Mouse (Mus musculus) forebrain, embryonic 11.5 days (tissue): ENCODE measurements around the gene Kyat1. TPM values are rescaled to one million over a fixed set of nuclear protein-coding genes. Genes with fewer than 3 reads are reported as not detected.
"Not testable (repeated sequence)": the region's sequence is repeated elsewhere in the genome, so short reads cannot be mapped to it uniquely, and the experiment has no call there.

Experiments used
- ATAC-seq: fragments of 200-750 bp; cut with Nextera tagmentation; replicated peaks from 2 replicates; pipeline ENCODE4 v1.8.0; 2017; ENCODE audit warnings: moderate TSS enrichment; ENCODE audit not compliant: low FRiP score
- DNase-seq: peaks from one replicate; pipeline ENCODE4 v3.0.0-alpha.2; 2017; ENCODE audit warnings: low spot score
- H3K27ac ChIP-seq: fragments of 300-500 bp; sonication (generic); 2 replicates; pipeline ENCODE4 v1.5.1; 2014; ENCODE audit warnings: low read depth, low read length
- H3K27me3 ChIP-seq: fragments of 300-500 bp; sonication (generic); 2 replicates; pipeline ENCODE4 v1.6.1; 2014; ENCODE audit warnings: mild to moderate bottlenecking, low read length, mixed read lengths; ENCODE audit not compliant: control insufficient read depth, insufficient read depth
- H3K36me3 ChIP-seq: fragments of 300-500 bp; sonication (generic); 2 replicates; pipeline ENCODE4 v1.6.1; 2014; ENCODE audit warnings: mild to moderate bottlenecking, low read length, moderate library complexity, mixed read lengths; ENCODE audit not compliant: control insufficient read depth, insufficient read depth
- H3K4me1 ChIP-seq: fragments of 300-500 bp; sonication (generic); replicated peaks from 2 replicates; pipeline ENCODE4 v1.6.1; 2014; ENCODE audit warnings: low read length, mixed read lengths; ENCODE audit not compliant: control insufficient read depth, insufficient read depth
- H3K4me2 ChIP-seq: fragments of 300-500 bp; sonication (generic); 2 replicates; pipeline ENCODE4 v1.6.1; 2014; ENCODE audit warnings: low read depth, mild to moderate bottlenecking, low read length, moderate library complexity, mixed read lengths; ENCODE audit not compliant: severe bottlenecking
- H3K4me3 ChIP-seq: fragments of 300-500 bp; sonication (generic); 2 replicates; pipeline ENCODE4 v1.5.1; 2014; ENCODE audit warnings: low read depth, low read length
- H3K9ac ChIP-seq: fragments of 300-500 bp; sonication (generic); 2 replicates; pipeline ENCODE4 v1.6.1; 2014; ENCODE audit warnings: low read length
- H3K9me3 ChIP-seq: fragments of 300-500 bp; sonication (generic); 2 replicates; pipeline ENCODE4 v1.6.1; 2016; ENCODE audit warnings: low read length, mixed read lengths; ENCODE audit not compliant: control insufficient read depth
- WGBS: fragments of 180-500 bp; shearing (Covaris S2); extraction: QIAGEN DNeasy Blood & Tissue Kit; methylation state at CpG from one replicate; pipeline ENCODE4 v1.1.7; 2014; 5-methylcytosine and 5-hydroxymethylcytosine counted together
- polyA plus RNA-seq: library from polyadenylated mRNA; unstranded; fragments of >200 nt; fragmentation: Nextera tagmentation; extraction: Ambion mirVana; gene quantifications from 2 replicates; pipeline ENCODE4 v1.2.1, GENCODE M21; 2014

Gene Kyat1
- polyA plus RNA-seq, 1 experiment from 2014 or later = 8.4 TPM

DNA sequence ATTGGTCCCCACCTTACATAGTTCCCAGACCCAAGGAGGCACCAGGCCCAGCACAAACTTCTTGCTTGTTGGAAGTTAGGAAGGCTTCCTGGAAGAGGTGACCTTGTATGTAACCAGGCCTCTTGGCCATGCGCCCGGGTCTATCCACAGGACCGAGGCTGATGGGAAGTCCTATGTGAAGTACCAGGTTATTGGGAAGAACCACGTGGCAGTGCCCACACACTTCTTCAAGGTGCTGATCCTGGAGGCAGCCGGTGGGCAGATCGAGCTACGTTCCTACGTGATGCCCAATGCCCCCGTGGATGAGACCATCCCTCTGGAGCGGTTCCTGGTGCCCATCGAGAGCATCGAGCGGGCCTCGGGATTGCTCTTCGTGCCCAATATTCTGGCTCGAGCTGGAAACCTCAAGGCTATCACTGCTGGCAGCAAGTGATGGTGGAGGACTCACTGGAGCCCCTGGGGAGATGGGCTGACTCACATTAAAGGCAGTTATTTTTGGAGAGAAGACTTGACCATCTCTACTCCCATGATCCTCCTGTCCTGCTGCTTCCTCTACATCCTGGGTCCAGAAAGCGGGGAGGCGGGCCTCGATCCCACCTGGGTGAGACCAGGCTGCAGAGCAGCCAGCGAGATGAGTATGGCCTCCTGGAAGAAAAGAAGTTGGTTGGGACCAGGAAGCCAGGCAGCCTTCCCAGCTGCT lies 32.0 kb downstream of the Kyat1 start:
- WGBS = 94% methylated on average over 20 of the region's 20 CpGs
- DNase-seq (no peak), ATAC-seq (no peak)
- Histone ChIP-seq H3K27me3 (no peaks in the 10 kb centered on the region), H3K27ac (no peak overlapping the region), H3K9ac (no peak overlapping the region), H3K9me3 (no peaks in the 10 kb centered on the region), H3K4me2 (no peak overlapping the region), H3K4me1 (peaks cover 11% of the 10 kb centered on the region; the same call in 1 of the 2 replicates), H3K4me3 (no peak overlapping the region), H3K36me3 (peaks cover 18% of the 10 kb centered on the region)

DNA sequence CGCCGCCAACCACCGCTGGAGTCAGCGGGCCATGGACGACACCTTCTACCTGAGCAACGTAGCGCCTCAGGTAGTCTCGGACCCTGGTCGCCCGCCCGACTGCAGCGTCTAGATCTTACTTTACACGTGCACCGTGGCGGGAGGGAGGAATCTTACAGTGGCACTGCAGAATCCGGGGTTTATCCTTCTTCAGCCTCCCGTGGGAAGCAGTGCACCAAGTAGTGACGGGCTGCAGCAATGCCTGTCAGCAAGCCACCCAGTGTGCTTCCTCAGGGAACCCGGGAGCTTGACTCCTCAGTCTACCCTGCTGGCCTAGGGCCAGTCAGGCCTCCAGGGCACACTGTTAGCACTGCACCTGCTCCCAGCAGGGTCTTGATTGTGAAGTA lies 33.7 kb downstream of the Kyat1 start:
- H3K4me1 ChIP-seq = peaks cover 5% of the 10 kb centered on the region; the same call in 1 of the 2 replicates
- H3K27me3 ChIP-seq = no peaks in the 10 kb centered on the region
- H3K9ac ChIP-seq = peak overlapping the region; percentile 63
- H3K4me2 ChIP-seq = peak overlapping the region; percentile 99
- peaks cover 18% of the 10 kb centered on the region for H3K36me3 ChIP-seq
- peaks cover under 1% of the 10 kb centered on the region; the same call in 1 of the 2 replicates for H3K9me3 ChIP-seq
- H3K27ac ChIP-seq = peak overlapping the region; percentile 65; the same call in 1 of the 2 replicates
- peak overlapping the region; percentile 62 for H3K4me3 ChIP-seq
- DNase-seq (no peak), ATAC-seq (no peak)
- 4% methylated on average over 19 of the region's 19 CpGs for WGBS

GRCm38 (mm10) chr2:30171371-30171996 lies 34.2 kb downstream of the Kyat1 start, which contains the start of gene Endog:
Gene Endog, plus strand, starts transcription at chr2:30171493.
- DNase-seq = peak; percentile 89
- H3K27me3 ChIP-seq = no peaks in the 10 kb centered on the region

GRCm38 (mm10) chr2:30166677-30167076 lies 39.0 kb downstream of the Kyat1 start:
- Histone ChIP-seq H3K4me1 (no peaks in the 10 kb centered on the region), H3K36me3 (no peaks in the 10 kb centered on the region), H3K4me2 (no peak overlapping the region), H3K9ac (no peak overlapping the region), H3K27ac (no peak overlapping the region), H3K4me3 (no peak overlapping the region), H3K9me3 (peaks cover 8% of the 10 kb centered on the region), H3K27me3 (no peaks in the 10 kb centered on the region)
- no peak for ATAC-seq
- WGBS = 61% methylated on average over 4 of the region's 4 CpGs
- no peak for DNase-seq

More at GRCm38 (mm10) chr2:30171371-30171996, 34.2 kb downstream of the Kyat1 start, which contains the start of gene Endog:
- WGBS = under 1% methylated on average over 69 of the region's 75 CpGs
- Histone ChIP-seq H3K9me3 (peaks cover 6% of the 10 kb centered on the region), H3K4me2 (peak within 1 kb of the TSS; percentile 99), H3K27ac (peak within 1 kb of the TSS; percentile 65), H3K36me3 (peaks cover 17% of the 10 kb centered on the region), H3K4me3 (peak within 1 kb of the TSS; percentile 62), H3K4me1 (peaks cover 5% of the 10 kb centered on the region; the same call in 1 of the 2 replicates), H3K9ac (peak within 1 kb of the TSS; percentile 63)
- ATAC-seq = peak; percentile 95

DNA sequence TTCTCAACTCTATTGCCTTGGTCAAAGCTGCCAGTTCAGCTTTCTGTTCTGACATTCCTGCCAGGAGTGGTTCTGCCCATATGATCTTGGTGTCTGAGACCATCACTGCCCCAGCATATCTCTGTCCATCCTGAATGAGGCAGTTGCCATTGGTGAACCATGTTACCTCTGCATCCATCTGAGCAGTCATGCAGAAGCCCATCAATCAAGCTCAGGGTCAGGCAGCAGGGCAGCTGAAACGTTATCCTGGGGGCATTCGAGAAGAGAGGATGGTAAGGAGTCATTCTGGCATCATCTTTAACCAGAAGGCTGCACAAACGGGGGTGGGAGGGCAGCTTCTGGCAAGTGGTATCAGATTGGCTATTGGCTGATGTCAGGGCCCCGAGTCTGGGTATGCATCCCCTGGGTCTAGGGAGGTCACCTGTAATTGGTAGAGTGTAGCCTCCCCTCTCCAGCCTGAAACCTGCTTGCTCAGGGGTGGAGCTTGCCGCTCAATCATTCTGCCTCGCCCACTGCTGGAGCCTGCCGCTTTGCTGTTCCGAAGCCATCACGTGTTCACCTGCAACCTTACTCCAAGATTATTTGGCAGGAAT lies 41.2 kb downstream of the Kyat1 start:
- Histone ChIP-seq H3K4me1 (no peaks in the 10 kb centered on the region), H3K9ac (no peak overlapping the region), H3K27ac (no peak overlapping the region), H3K4me3 (no peak overlapping the region), H3K36me3 (no peaks in the 10 kb centered on the region), H3K9me3 (peaks cover 8% of the 10 kb centered on the region), H3K27me3 (no peaks in the 10 kb centered on the region), H3K4me2 (no peak overlapping the region)
- ATAC-seq (no peak), DNase-seq (no peak)
- WGBS = 63% methylated on average over 9 of the region's 9 CpGs

DNA sequence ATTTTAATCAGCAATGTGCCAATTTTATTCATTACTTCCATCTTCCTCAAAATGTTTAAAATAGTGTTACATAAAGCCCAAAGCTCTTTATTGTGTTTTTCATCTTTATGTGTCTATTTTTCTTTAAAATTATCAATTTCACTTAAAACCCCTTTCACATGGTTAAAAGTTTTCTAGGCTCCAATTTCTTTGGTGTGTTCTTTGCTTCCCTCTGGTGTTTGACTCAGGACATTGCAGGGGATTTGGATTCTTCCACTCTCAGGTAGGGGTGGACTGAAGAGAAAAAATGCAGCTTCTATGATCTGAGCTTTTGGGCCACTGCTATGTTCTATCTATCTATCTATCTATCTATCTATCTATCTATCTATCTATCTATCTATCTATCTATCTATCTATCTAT lies 43.8 kb downstream of the Kyat1 start:
- ATAC-seq = no peak

DNA sequence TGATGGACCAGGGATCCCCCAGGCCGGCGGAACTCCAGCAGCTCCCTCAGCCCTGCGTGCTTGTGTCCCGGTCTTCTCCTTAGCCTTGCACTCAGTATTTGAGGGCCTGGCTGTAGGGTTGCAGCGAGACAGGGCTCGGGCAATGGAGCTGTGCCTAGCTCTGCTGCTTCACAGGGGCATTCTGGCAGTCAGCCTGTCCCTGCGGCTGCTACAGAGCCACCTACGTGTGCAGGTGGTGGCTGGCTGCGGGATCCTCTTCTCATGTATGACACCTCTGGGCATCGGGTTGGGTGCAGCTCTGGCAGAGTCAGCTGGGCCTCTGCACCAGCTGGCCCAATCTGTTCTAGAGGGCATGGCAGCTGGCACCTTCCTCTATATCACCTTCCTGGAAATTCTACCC lies 45.8 kb downstream of the Kyat1 start:
- not testable (repeated sequence) for H3K36me3 ChIP-seq, H3K27ac ChIP-seq, H3K27me3 ChIP-seq, H3K9me3 ChIP-seq, ATAC-seq, H3K4me1 ChIP-seq, DNase-seq, H3K4me2 ChIP-seq, H3K4me3 ChIP-seq, H3K9ac ChIP-seq
- 83% methylated on average over 6 of the region's 10 CpGs for WGBS

More for the DNA sequence above, 43.8 kb downstream of the Kyat1 start:
- no peaks in the 10 kb centered on the region for H3K36me3 ChIP-seq
- no peaks in the 10 kb centered on the region for H3K27me3 ChIP-seq
- no peak for DNase-seq
- H3K9me3 ChIP-seq = peaks cover 5% of the 10 kb centered on the region
- no peak overlapping the region for H3K9ac ChIP-seq
- no peak overlapping the region for H3K4me3 ChIP-seq
- H3K27ac ChIP-seq = no peak overlapping the region
- no peak overlapping the region for H3K4me2 ChIP-seq
- H3K4me1 ChIP-seq = no peaks in the 10 kb centered on the region

GRCm38 (mm10) chr2:30152616-30153015 lies 53.0 kb downstream of the Kyat1 start:
- H3K9ac ChIP-seq = no peak overlapping the region
- no peak overlapping the region for H3K27ac ChIP-seq
- H3K4me1 ChIP-seq = 0 out of 2 replicates have a peak, but pooled peaks cover 1% of the 10 kb centered on the region
- no peaks in the 10 kb centered on the region; the same call in 1 of the 2 replicates for H3K36me3 ChIP-seq
- H3K27me3 ChIP-seq = no peaks in the 10 kb centered on the region
- no peak overlapping the region for H3K4me2 ChIP-seq
- DNase-seq (no peak), ATAC-seq (no peak)
- 86% methylated on average over 8 of the region's 8 CpGs for WGBS
- H3K9me3 ChIP-seq = no peaks in the 10 kb centered on the region
- no peak overlapping the region for H3K4me3 ChIP-seq
